Comparison of ENCODE assay signal across 8 mouse cellular contexts in genomic region chr11:33147171-33147571, GRCm38 (mm10). TPM values are rescaled to one million over a fixed set of nuclear protein-coding genes. Genes with fewer than 3 reads are reported as not detected.
A peak's percentile ranks its signal among the peaks of the same experiment; 100 is the strongest.
DNase-seq lines count a peak whose midpoint lies in the region; ATAC-seq and TF ChIP-seq lines count a peak whose summit lies in the region.

TSS of gene Fgf18 (minus strand) at chr11:33147400.

- H3K27me3 ChIP-seq in forebrain, embryonic 14.5 days (replicated peaks; ENCODE audit: control insufficient read depth, insufficient read depth, low read length) = 0 out of 2 replicates have a peak, but pooled peaks cover 12% of the 10 kb centered on the region
- peaks cover 64% of the 10 kb centered on the region for H3K27me3 ChIP-seq in liver, embryonic 16.5 days (ENCODE audit: control insufficient read depth, insufficient read depth, low read depth, low read length)
- peaks cover 22% of the 10 kb centered on the region for H3K27me3 ChIP-seq in small intestine, adult 2 months (ENCODE audit: control insufficient read depth, insufficient read depth, low read length)

- peak within 1 kb of the TSS; percentile 63 for H3K27ac ChIP-seq in forebrain, embryonic 14.5 days (ENCODE audit: low read depth, low read length)
- no peak within 1 kb of the TSS for H3K27ac ChIP-seq in liver, embryonic 16.5 days (ENCODE audit: low read length)
- H3K27ac ChIP-seq in small intestine, adult 2 months (ENCODE audit: insufficient read depth, low read depth, low read length) = no peak within 1 kb of the TSS

- TF ChIP-seq CTCF in small intestine, adult 2 months (IDR thresholded peaks at IDR 0.05; ENCODE audit: extremely low read depth, insufficient read length, insufficient replicate concordance, low read depth, low read length) = no peak

- H3K4me2 ChIP-seq in forebrain, embryonic 14.5 days (ENCODE audit: low read length) = peak within 1 kb of the TSS; percentile 89
- H3K4me2 ChIP-seq in liver, embryonic 16.5 days (ENCODE audit: low read depth, low read length) = peak within 1 kb of the TSS; percentile 61

- H3K4me3 ChIP-seq in forebrain, embryonic 14.5 days (ENCODE audit: low read depth, low read length) = peak within 1 kb of the TSS; percentile 62
- peak within 1 kb of the TSS; percentile 40 for H3K4me3 ChIP-seq in liver, embryonic 16.5 days (ENCODE audit: low read depth, low read length)
- H3K4me3 ChIP-seq in small intestine, adult 2 months (ENCODE audit: low read depth, low read length) = peak within 1 kb of the TSS; percentile 64

- H3K9ac ChIP-seq in forebrain, embryonic 14.5 days (ENCODE audit: low read length) = peak within 1 kb of the TSS; percentile 73
- H3K9ac ChIP-seq in liver, embryonic 16.5 days (ENCODE audit: low read depth, low read length) = no peak within 1 kb of the TSS

- H3K4me1 ChIP-seq in forebrain, embryonic 14.5 days (ENCODE audit: control insufficient read depth, insufficient read depth, low read length) = peaks cover 16% of the 10 kb centered on the region
- peaks cover 12% of the 10 kb centered on the region for H3K4me1 ChIP-seq in liver, embryonic 16.5 days (ENCODE audit: control insufficient read depth, low read depth, low read length)
- H3K4me1 ChIP-seq in small intestine, adult 2 months (ENCODE audit: control insufficient read depth, insufficient read depth, insufficient read length, low read length) = peaks cover 7% of the 10 kb centered on the region

- ATAC-seq in forebrain, embryonic 14.5 days = peak; percentile 55
- ATAC-seq in liver, embryonic 16.5 days (ENCODE audit: low read depth) = no peak
- no peak for ATAC-seq in megakaryocyte-erythroid progenitor cell, adult 5-6 weeks (replicated peaks; ENCODE audit: low FRiP score, low TSS enrichment, poor library complexity, severe bottlenecking)

- WGBS in forebrain, embryonic 14.5 days = 1% methylated on average over 28 of the region's 53 CpGs
- WGBS in liver, embryonic 16.5 days (ENCODE audit: insufficient replicate concordance) = under 1% methylated on average over 48 of the region's 53 CpGs
- 1% methylated on average over 51 of the region's 53 CpGs for WGBS in small intestine, adult 2 months

- TF ChIP-seq POLR2A in small intestine, adult 2 months (IDR thresholded peaks at IDR 0.05; ENCODE audit: low read depth, low read length) = no peak

- H3K9me3 ChIP-seq in forebrain, embryonic 14.5 days (replicated peaks; ENCODE audit: control insufficient read depth, low read length) = no peaks in the 10 kb centered on the region
- no peaks in the 10 kb centered on the region for H3K9me3 ChIP-seq in liver, embryonic 16.5 days (replicated peaks; ENCODE audit: control insufficient read depth, low read length)

- peaks cover 31% of the 10 kb centered on the region for H3K36me3 ChIP-seq in forebrain, embryonic 14.5 days (ENCODE audit: control insufficient read depth, insufficient read depth, low read length)
- peaks cover 20% of the 10 kb centered on the region for H3K36me3 ChIP-seq in liver, embryonic 16.5 days (ENCODE audit: control insufficient read depth, insufficient read depth)
- peaks cover 12% of the 10 kb centered on the region for H3K36me3 ChIP-seq in small intestine, adult 2 months (ENCODE audit: control insufficient read depth, insufficient read depth, low read length)

- peak; percentile 36 for DNase-seq in ovary, postnatal 14 days (ENCODE audit: low spot score)
- DNase-seq in ovary, adult 18-20 months (ENCODE audit: low spot score) = no peak
- peak; percentile 41 to 67 for DNase-seq in adrenal gland, postnatal 36 days
- peak; percentile 68 for DNase-seq in forebrain, embryonic 14.5 days (ENCODE audit: low spot score)
- peak; percentile 50 for DNase-seq in induced T-regulatory cell, adult 2 months (ENCODE audit: low read depth)

RNA-seq across cellular contexts. Expression of gene Fgf18, which starts in this region (rescaled TPM):
- total RNA-seq in adrenal gland, postnatal 36 days (2021) = 1 to 10 TPM in 1 of 2 experiments, under 1 TPM in 1; 0.95 to 1.6 TPM
- polyA plus RNA-seq in forebrain, embryonic 14.5 days (2014; fragmentation: Nextera tagmentation; extraction: Ambion mirVana) = 3.9 and 4.8 TPM in 2 replicates
- 0.15 TPM in 2 replicates for polyA plus RNA-seq in liver, embryonic 16.5 days (2015; fragmentation: Nextera tagmentation; extraction: Ambion mirVana)
- 0.09 TPM in 1 of 2 replicates, not detected in the other for polyA plus RNA-seq in small intestine, adult 2 months (2012; rRNA removed)
- not detected in 2 replicates for total RNA-seq in megakaryocyte-erythroid progenitor cell, adult 5-6 weeks (2014; fragmentation: Nextera tagmentation)
- not detected in 2 replicates for total RNA-seq in megakaryocyte-erythroid progenitor cell, adult 5-6 weeks (2017)
